Comparison of ENCODE assay signal across 10 mouse cellular contexts in genomic region chr17:84143219-84143844, GRCm38 (mm10). TPM values are rescaled to one million over a fixed set of nuclear protein-coding genes. Genes with fewer than 3 reads are reported as not detected.
DNase-seq lines count a peak whose midpoint lies in the region; ATAC-seq and TF ChIP-seq lines count a peak whose summit lies in the region.
"Had no signal": no experiment of that assay in that cellular context is flagged by ENCODE, and none has a peak within 500 bp of the region (broad histone marks: within the 10 kb centered on the region; RNA-seq: fewer than 3 reads in every experiment).

No protein-coding gene starts in this region.

- no peak for TF ChIP-seq CTCF in lung, adult 2 months (IDR thresholded peaks at IDR 0.05; ENCODE audit: insufficient read depth, low read length)

- peak overlapping the region; percentile 44 for H3K9ac ChIP-seq in kidney, embryonic 16.5 days (replicated peaks; ENCODE audit: low read length)
- peak overlapping the region; percentile 37; the same call in 1 of the 2 replicates for H3K9ac ChIP-seq in liver, embryonic 13.5 days
- no peak overlapping the region; the same call in 1 of the 2 replicates for H3K9ac ChIP-seq in midbrain, embryonic 14.5 days (replicated peaks; ENCODE audit: low read length)

- no peak overlapping the region for H3K4me3 ChIP-seq in lung, adult 2 months (replicated peaks; ENCODE audit: extremely low read depth, low read depth, low read length)
- H3K4me3 ChIP-seq in kidney, embryonic 16.5 days (ENCODE audit: low read length) = no peak overlapping the region
- H3K4me3 ChIP-seq in liver, embryonic 13.5 days (replicated peaks) = no peak overlapping the region
- no peak overlapping the region for H3K4me3 ChIP-seq in midbrain, embryonic 14.5 days (replicated peaks; ENCODE audit: low read depth, low read length)

- H3K27me3 ChIP-seq in kidney, embryonic 16.5 days (ENCODE audit: insufficient read depth, low read length) = no peaks in the 10 kb centered on the region
- H3K27me3 ChIP-seq in liver, embryonic 13.5 days = no peaks in the 10 kb centered on the region
- H3K27me3 ChIP-seq in midbrain, embryonic 14.5 days (ENCODE audit: control insufficient read depth, insufficient read depth, low read length) = no peaks in the 10 kb centered on the region

- H3K4me1 ChIP-seq in lung, adult 2 months (ENCODE audit: control insufficient read depth, insufficient read depth, low read length) = peaks cover 45% of the 10 kb centered on the region
- peaks cover 53% of the 10 kb centered on the region for H3K4me1 ChIP-seq in kidney, embryonic 16.5 days (ENCODE audit: insufficient read depth, low read length)
- H3K4me1 ChIP-seq in liver, embryonic 13.5 days (replicated peaks) = peaks cover 98% of the 10 kb centered on the region
- H3K4me1 ChIP-seq in midbrain, embryonic 14.5 days (ENCODE audit: control insufficient read depth, insufficient read depth, low read length) = peaks cover 7% of the 10 kb centered on the region; the same call in 1 of the 2 replicates

- WGBS in lung, adult 2 months = 36% methylated on average over 12 of the region's 12 CpGs
- 23% methylated on average over 12 of the region's 12 CpGs for WGBS in kidney, embryonic 16.5 days
- 53% methylated on average over 12 of the region's 12 CpGs for WGBS in liver, embryonic 13.5 days (ENCODE audit: insufficient replicate concordance)
- WGBS in midbrain, embryonic 14.5 days = 62% methylated on average over 12 of the region's 12 CpGs

- peak overlapping the region; percentile 59 for H3K27ac ChIP-seq in kidney, embryonic 16.5 days (ENCODE audit: low read length)
- peak overlapping the region; percentile 20 for H3K27ac ChIP-seq in liver, embryonic 13.5 days
- H3K27ac ChIP-seq in midbrain, embryonic 14.5 days (replicated peaks; ENCODE audit: low read depth, low read length) = no peak overlapping the region

- no peak for TF ChIP-seq POLR2A in lung, adult 2 months (IDR thresholded peaks at IDR 0.05; ENCODE audit: borderline replicate concordance, extremely low read depth, low read depth, low read length)

- 0 out of 2 replicates have a peak overlapping the region, but pooled peaks have one; percentile 2 for H3K4me2 ChIP-seq in kidney, embryonic 16.5 days (replicated peaks; ENCODE audit: low read depth, low read length)
- no peak overlapping the region for H3K4me2 ChIP-seq in liver, embryonic 13.5 days
- H3K4me2 ChIP-seq in midbrain, embryonic 14.5 days (ENCODE audit: low read length) = no peak overlapping the region
- H3K4me2 ChIP-seq: heart, embryonic 11.5 days had no signal

- no peaks in the 10 kb centered on the region for H3K36me3 ChIP-seq in kidney, embryonic 16.5 days (ENCODE audit: insufficient read depth, low read length)
- no peaks in the 10 kb centered on the region for H3K36me3 ChIP-seq in liver, embryonic 13.5 days
- H3K36me3 ChIP-seq in midbrain, embryonic 14.5 days (ENCODE audit: control insufficient read depth, insufficient read depth, low read length) = no peaks in the 10 kb centered on the region

- H3K9me3 ChIP-seq in kidney, embryonic 16.5 days (ENCODE audit: low read length) = no peaks in the 10 kb centered on the region
- H3K9me3 ChIP-seq in liver, embryonic 13.5 days (replicated peaks) = no peaks in the 10 kb centered on the region
- H3K9me3 ChIP-seq in midbrain, embryonic 14.5 days (ENCODE audit: control insufficient read depth, low read length) = no peaks in the 10 kb centered on the region

- DNase-seq in lung, postnatal 25 days (ENCODE audit: low spot score) = peak; percentile 45
- no peak for DNase-seq in lung, adult 2 months
- peak; percentile 42 for DNase-seq in induced T-regulatory cell, adult 2 months (ENCODE audit: low read depth)
- no peak for DNase-seq in liver, embryonic 13.5 days
- DNase-seq in left cerebral cortex, adult 18-20 months (ENCODE audit: low spot score in 2 of 2) = no peak
- no peak for DNase-seq in midbrain, embryonic 14.5 days
- DNase-seq: cerebellum, postnatal 10 days; lung, postnatal 36 days had no signal

- peak; percentile 52 for ATAC-seq in kidney, embryonic 16.5 days (ENCODE audit: low FRiP score, low TSS enrichment)
- ATAC-seq in liver, embryonic 13.5 days (ENCODE audit: low read depth) = no peak
- no peak for ATAC-seq in midbrain, embryonic 14.5 days (ENCODE audit: low FRiP score, low TSS enrichment)

RNA-seq across cellular contexts. Expression of gene Zfp36l2, which starts 44.4 kb away (rescaled TPM):
- 101 and 187 TPM in 2 replicates for polyA plus RNA-seq in lung, adult 2 months (2012; rRNA removed)
- 9.5 and 11.4 TPM in 2 replicates for polyA plus RNA-seq in kidney, embryonic 16.5 days (2015; fragmentation: Nextera tagmentation; extraction: Ambion mirVana)
- polyA plus RNA-seq in liver, embryonic 13.5 days (2015; fragmentation: Nextera tagmentation; extraction: Ambion mirVana) = 8.9 and 10.0 TPM in 2 replicates
- 10 to 100 TPM; 24.8 to 25.1 TPM for total RNA-seq in left cerebral cortex, adult 18-20 months (2021)
- 4.6 and 6.4 TPM in 2 replicates for polyA plus RNA-seq in midbrain, embryonic 14.5 days (2014; fragmentation: Nextera tagmentation; extraction: Ambion mirVana)

Comparison
In these comparisons a context has a peak if more than half of its experiments do, and no peak if none do; other contexts are left out.
1. DNase-seq: peak in lung, postnatal 25 days (single experiment) and induced T-regulatory cell, adult 2 months (single experiment); none in lung, adult 2 months (single experiment), liver, embryonic 13.5 days (single experiment), left cerebral cortex, adult 18-20 months (0 of 2) and midbrain, embryonic 14.5 days (single experiment).